Mouse (Mus musculus) hindbrain, embryonic 10.5 days (tissue): ENCODE measurements around the gene Lamb3. TPM values are rescaled to one million over a fixed set of nuclear protein-coding genes. Genes with fewer than 3 reads are reported as not detected.

Experiments used
- DNase-seq: peaks from one replicate; pipeline ENCODE4 v3.0.0-alpha.2; 2017; ENCODE audit warnings: low spot score
- H3K27ac ChIP-seq: fragments of 300-500 bp; sonication (generic); 2 replicates; pipeline ENCODE4 v1.5.1; 2016; ENCODE audit warnings: mild to moderate bottlenecking, moderate library complexity
- H3K27me3 ChIP-seq: fragments of 300-500 bp; sonication (generic); 2 replicates; pipeline ENCODE4 v1.6.1; 2016; ENCODE audit warnings: mild to moderate bottlenecking; ENCODE audit not compliant: poor library complexity, insufficient read depth, severe bottlenecking
- H3K36me3 ChIP-seq: fragments of 300-500 bp; sonication (generic); 2 replicates; pipeline ENCODE4 v1.6.1; 2016; ENCODE audit warnings: mild to moderate bottlenecking, moderate library complexity
- H3K4me1 ChIP-seq: fragments of 300-500 bp; sonication (generic); replicated peaks from 2 replicates; pipeline ENCODE4 v1.6.1; 2016; ENCODE audit warnings: mild to moderate bottlenecking
- H3K4me3 ChIP-seq: fragments of 300-500 bp; sonication (generic); 2 replicates; pipeline ENCODE4 v1.5.1; 2016; ENCODE audit warnings: mild to moderate bottlenecking, moderate library complexity
- H3K9me3 ChIP-seq: fragments of 300-500 bp; sonication (generic); 2 replicates; pipeline ENCODE4 v1.6.1; 2016; ENCODE audit warnings: mild to moderate bottlenecking, moderate library complexity
- WGBS: fragments of 180-500 bp; shearing (Covaris S2); methylation state at CpG from one replicate; pipeline ENCODE4 v1.1.7; 2016; 5-methylcytosine and 5-hydroxymethylcytosine counted together
- polyA plus RNA-seq: library from polyadenylated mRNA; unstranded; fragments of >200 nt; fragmentation: Nextera tagmentation; extraction: Ambion mirVana; gene quantifications from 2 replicates; pipeline ENCODE4 v1.2.1, GENCODE M21; 2016

Gene Lamb3
- polyA plus RNA-seq, 1 experiment from 2014 or later, result 0.46 TPM

GRCm38 (mm10) chr1:193214053-193214452 lies 6.6 kb downstream of the Lamb3 start:
- Histone ChIP-seq H3K27ac (no peak overlapping the region), H3K9me3 (no peaks in the 10 kb centered on the region), H3K36me3 (no peaks in the 10 kb centered on the region), H3K27me3 (no peaks in the 10 kb centered on the region), H3K4me1 (no peaks in the 10 kb centered on the region), H3K4me3 (no peak overlapping the region)
- WGBS, result 84% methylated on average over 5 of the region's 5 CpGs
- DNase-seq, result no peak

DNA sequence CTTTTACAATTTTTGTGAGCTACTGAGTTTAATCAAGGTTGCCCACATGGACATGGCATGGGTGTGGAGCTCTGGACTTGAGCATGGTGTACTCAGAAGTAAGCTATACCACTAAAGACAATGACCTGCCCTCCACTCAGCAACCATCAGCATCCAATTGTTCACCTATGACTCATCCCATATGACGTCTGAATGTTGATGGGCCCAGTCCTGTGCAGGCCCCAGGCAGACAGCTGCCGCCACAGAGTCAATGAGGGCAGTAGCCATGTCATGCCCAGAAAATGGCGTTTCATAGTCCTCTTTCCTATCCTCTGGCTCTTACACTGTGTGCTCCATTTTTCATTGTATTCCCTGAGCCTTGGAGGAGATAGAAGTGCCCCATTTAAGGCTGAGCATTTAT lies 8.5 kb downstream of the Lamb3 start:
- DNase-seq, result no peak
- Histone ChIP-seq H3K27ac (no peak overlapping the region), H3K9me3 (no peaks in the 10 kb centered on the region), H3K4me1 (no peaks in the 10 kb centered on the region), H3K4me3 (no peak overlapping the region), H3K27me3 (no peaks in the 10 kb centered on the region), H3K36me3 (no peaks in the 10 kb centered on the region)
- 73% methylated on average over 3 of the region's 3 CpGs for WGBS

GRCm38 (mm10) chr1:193220408-193220807 lies 12.9 kb downstream of the Lamb3 start:
- no peak for DNase-seq
- no peaks in the 10 kb centered on the region for H3K27me3 ChIP-seq
- no peak overlapping the region for H3K27ac ChIP-seq
- no peak overlapping the region for H3K4me3 ChIP-seq
- WGBS, result 76% methylated on average over 5 of the region's 5 CpGs
- no peaks in the 10 kb centered on the region; the same call in 1 of the 2 replicates for H3K4me1 ChIP-seq
- H3K9me3 ChIP-seq, result no peaks in the 10 kb centered on the region
- H3K36me3 ChIP-seq, result no peaks in the 10 kb centered on the region

DNA sequence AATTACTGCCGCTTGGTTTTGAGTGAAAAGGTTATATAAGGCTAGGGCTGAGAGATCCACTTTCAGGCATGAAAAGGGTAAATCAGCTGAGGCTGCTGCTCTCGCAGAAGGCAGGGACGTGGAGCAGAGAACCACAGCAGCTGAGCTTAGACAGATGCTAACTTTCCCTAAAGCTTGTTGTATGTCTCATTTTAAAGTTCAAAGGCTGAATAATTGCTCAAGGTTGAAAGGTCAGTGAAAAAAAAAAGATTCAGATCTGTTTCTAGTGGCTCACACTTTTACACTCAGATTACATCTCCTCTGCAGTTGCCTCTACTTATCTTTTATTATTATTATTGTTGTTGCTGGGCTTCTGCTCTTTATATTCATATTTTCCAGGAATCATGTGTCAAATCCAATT lies 18.0 kb downstream of the Lamb3 start:
- DNase-seq, result no peak
- H3K4me3 ChIP-seq, result no peak overlapping the region
- H3K9me3 ChIP-seq, result no peaks in the 10 kb centered on the region
- H3K4me1 ChIP-seq, result no peaks in the 10 kb centered on the region; the same call in 1 of the 2 replicates
- 36% methylated on average over 3 of the region's 3 CpGs for WGBS
- 0 out of 2 replicates have a peak, but pooled peaks cover 4% of the 10 kb centered on the region for H3K27me3 ChIP-seq
- no peaks in the 10 kb centered on the region for H3K36me3 ChIP-seq
- H3K27ac ChIP-seq, result no peak overlapping the region

- no peak overlapping the region for H3K4me3 ChIP-seq
- H3K9me3 ChIP-seq, result no peaks in the 10 kb centered on the region
- DNase-seq, result no peak
- no peak overlapping the region for H3K27ac ChIP-seq
- H3K4me1 ChIP-seq, result no peaks in the 10 kb centered on the region; the same call in 1 of the 2 replicates
- H3K27me3 ChIP-seq, result 0 out of 2 replicates have a peak, but pooled peaks cover 4% of the 10 kb centered on the region
- WGBS, result 93% methylated on average over 4 of the region's 4 CpGs
- no peaks in the 10 kb centered on the region for H3K36me3 ChIP-seq
These were observed 18.6 kb downstream of the Lamb3 start for GRCm38 (mm10) chr1:193226114-193226513.

- Histone ChIP-seq H3K27ac (no peak overlapping the region), H3K27me3 (0 out of 2 replicates have a peak, but pooled peaks cover 4% of the 10 kb centered on the region)
- 64% methylated on average over 7 of the region's 7 CpGs for WGBS
These were observed 19.4 kb downstream of the Lamb3 start for GRCm38 (mm10) chr1:193226724-193227522.

DNA sequence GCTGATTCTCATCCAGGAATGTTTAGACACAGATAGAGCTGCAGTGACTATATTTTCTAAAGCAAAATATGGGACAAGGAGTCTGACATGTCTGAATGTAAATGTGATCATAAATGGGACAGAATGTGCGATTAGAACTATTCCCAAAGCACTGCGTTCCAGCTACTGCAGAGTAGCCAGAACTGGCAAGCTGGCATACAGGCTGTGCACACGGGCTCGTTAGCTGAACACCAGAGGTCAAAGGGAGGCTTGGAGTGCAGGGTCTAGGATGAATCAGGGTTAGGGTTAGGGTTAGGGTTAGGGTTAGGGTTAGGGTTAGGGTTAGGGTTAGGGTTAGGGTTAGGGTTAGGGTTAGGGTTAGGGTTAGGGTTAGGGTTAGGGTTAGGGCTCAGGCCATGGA lies 20.0 kb downstream of the Lamb3 start:
- H3K4me3 ChIP-seq, result no peak overlapping the region
- no peak for DNase-seq
- H3K27me3 ChIP-seq, result 0 out of 2 replicates have a peak, but pooled peaks cover 4% of the 10 kb centered on the region
- no peaks in the 10 kb centered on the region for H3K36me3 ChIP-seq
- H3K9me3 ChIP-seq, result no peaks in the 10 kb centered on the region
- no peak overlapping the region for H3K27ac ChIP-seq
- 81% methylated on average over 4 of the region's 4 CpGs for WGBS
- H3K4me1 ChIP-seq, result no peaks in the 10 kb centered on the region; the same call in 1 of the 2 replicates

More at GRCm38 (mm10) chr1:193226724-193227522, 19.4 kb downstream of the Lamb3 start:
- H3K4me3 ChIP-seq, result no peak overlapping the region
- no peaks in the 10 kb centered on the region for H3K9me3 ChIP-seq
- DNase-seq, result no peak
- no peaks in the 10 kb centered on the region for H3K36me3 ChIP-seq
- H3K4me1 ChIP-seq, result no peaks in the 10 kb centered on the region; the same call in 1 of the 2 replicates

DNA sequence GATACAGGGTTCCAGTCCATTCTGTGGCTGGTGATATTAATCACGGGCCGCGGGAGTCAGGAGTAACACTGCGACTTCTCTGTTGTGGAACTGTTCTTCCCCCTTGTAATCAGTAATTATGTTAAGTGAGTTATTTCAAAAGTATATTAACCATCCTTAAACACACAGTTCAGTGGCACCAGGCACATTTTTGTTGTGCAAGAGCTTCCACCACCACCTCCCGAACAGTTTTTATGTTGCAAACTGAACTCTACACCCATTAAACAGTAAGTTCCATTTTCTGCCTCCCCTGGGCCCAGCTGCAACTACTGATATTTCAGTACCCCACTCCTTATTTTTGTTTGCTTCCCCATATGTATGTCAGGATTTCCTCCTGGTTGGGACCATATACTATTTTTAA lies 22.1 kb downstream of the Lamb3 start:
- Histone ChIP-seq H3K4me1 (no peaks in the 10 kb centered on the region; the same call in 1 of the 2 replicates), H3K9me3 (no peaks in the 10 kb centered on the region), H3K4me3 (no peak overlapping the region), H3K27ac (no peak overlapping the region), H3K27me3 (0 out of 2 replicates have a peak, but pooled peaks cover 4% of the 10 kb centered on the region), H3K36me3 (no peaks in the 10 kb centered on the region)
- no peak for DNase-seq
- 95% methylated on average over 5 of the region's 5 CpGs for WGBS

DNA sequence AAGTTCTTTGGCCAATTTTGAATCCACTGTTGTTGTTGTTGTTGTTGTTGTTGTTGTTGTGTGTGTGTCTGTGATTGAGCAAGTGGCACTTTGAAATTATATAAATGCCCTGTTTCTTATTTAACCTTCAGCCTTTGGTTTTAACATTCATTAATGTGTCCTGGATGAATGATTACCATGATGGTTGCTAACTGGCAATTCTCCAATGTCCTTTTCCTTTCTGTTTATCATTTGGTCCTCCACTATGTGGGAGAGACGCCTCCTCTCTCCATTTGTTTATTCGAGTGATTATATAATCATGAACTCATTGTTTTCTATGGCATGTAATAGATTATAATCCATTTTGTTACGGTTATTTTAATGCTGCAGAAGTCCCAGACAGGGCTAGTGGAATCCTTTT lies 23.0 kb downstream of the Lamb3 start:
- WGBS, result 89% methylated on average over 3 of the region's 3 CpGs
- Histone ChIP-seq H3K9me3 (no peaks in the 10 kb centered on the region), H3K4me3 (no peak overlapping the region), H3K27ac (no peak overlapping the region), H3K4me1 (no peaks in the 10 kb centered on the region; the same call in 1 of the 2 replicates), H3K27me3 (0 out of 2 replicates have a peak, but pooled peaks cover 4% of the 10 kb centered on the region), H3K36me3 (no peaks in the 10 kb centered on the region)
- DNase-seq, result no peak

DNA sequence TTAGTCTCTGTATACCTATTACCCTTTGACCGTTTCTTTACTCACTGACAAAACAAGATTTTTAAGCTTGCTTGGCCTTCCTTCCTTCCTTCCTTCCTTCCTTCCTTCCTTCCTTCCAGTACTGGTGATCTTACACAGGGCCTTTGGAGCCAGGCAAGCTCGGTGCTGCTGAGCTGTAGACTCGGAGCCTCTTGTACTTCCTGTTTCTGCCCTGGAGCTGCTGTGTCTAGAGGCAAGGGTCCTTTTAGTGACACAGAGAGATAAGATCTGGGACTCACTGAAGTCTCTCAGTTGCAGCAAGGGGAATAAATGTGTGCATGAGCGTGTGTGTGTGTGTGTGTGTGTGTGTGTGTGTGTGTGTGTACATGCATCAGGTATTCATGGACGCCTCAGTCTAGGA lies 23.4 kb downstream of the Lamb3 start:
- H3K4me1 ChIP-seq, result no peaks in the 10 kb centered on the region; the same call in 1 of the 2 replicates
- H3K36me3 ChIP-seq, result no peaks in the 10 kb centered on the region
- H3K27me3 ChIP-seq, result 0 out of 2 replicates have a peak, but pooled peaks cover 4% of the 10 kb centered on the region
- H3K27ac ChIP-seq, result no peak overlapping the region
- no peak for DNase-seq
- 81% methylated on average over 5 of the region's 5 CpGs for WGBS
- no peaks in the 10 kb centered on the region for H3K9me3 ChIP-seq
- H3K4me3 ChIP-seq, result no peak overlapping the region

DNA sequence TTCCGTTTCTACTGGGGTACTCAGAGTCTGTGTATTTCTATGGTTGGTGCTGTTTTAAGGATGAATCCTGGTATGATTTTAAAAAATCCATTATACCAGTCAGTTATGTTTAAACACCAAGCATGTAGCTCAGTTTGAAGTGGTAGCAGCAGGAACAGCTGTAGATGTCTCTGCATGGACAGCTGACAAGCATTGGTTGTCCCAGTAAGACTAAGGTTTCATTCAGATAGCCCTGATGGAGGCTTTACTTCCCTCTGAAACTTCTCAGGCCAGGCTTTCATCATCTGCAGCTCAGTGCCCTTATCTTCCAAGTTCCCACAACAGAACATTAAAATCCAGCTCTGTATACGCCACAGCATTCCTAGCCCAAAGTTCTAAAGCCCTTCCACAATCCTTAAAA lies 25.2 kb downstream of the Lamb3 start:
- no peaks in the 10 kb centered on the region for H3K9me3 ChIP-seq
- no peaks in the 10 kb centered on the region; the same call in 1 of the 2 replicates for H3K4me1 ChIP-seq
- no peaks in the 10 kb centered on the region for H3K27me3 ChIP-seq
- no peaks in the 10 kb centered on the region for H3K36me3 ChIP-seq
- no peak overlapping the region for H3K4me3 ChIP-seq
- WGBS, result 88% methylated on average over 2 of the region's 2 CpGs
- no peak overlapping the region for H3K27ac ChIP-seq
- no peak for DNase-seq

GRCm38 (mm10) chr1:193234130-193234645 lies 26.7 kb downstream of the Lamb3 start:
- Histone ChIP-seq H3K9me3 (no peaks in the 10 kb centered on the region), H3K36me3 (no peaks in the 10 kb centered on the region), H3K4me1 (no peaks in the 10 kb centered on the region), H3K27ac (no peak overlapping the region), H3K4me3 (no peak overlapping the region), H3K27me3 (no peaks in the 10 kb centered on the region)
- DNase-seq, result no peak
- WGBS, result 91% methylated on average over 2 of the region's 2 CpGs

DNA sequence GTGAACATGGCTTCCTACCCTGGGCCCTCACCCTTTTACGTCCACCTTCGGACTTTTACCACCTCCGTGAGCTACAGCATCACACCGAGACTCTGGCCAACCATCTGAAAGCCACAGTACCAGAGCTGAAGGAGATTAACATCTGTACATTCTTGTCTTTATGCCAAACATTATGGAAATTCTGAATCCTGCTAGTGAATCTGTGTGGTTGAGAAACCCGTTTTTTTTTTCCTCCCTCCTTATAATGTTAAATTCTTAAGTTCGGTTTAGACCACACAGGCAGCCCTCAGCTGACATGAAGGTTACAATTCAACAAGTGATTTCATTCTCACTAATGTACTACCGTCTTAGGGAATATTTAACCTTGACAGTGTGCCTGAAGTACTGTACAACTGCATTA lies 27.4 kb downstream of the Lamb3 start:
- no peak overlapping the region for H3K4me3 ChIP-seq
- H3K9me3 ChIP-seq, result no peaks in the 10 kb centered on the region
- H3K36me3 ChIP-seq, result no peaks in the 10 kb centered on the region
- DNase-seq, result no peak
- no peaks in the 10 kb centered on the region for H3K27me3 ChIP-seq
- H3K4me1 ChIP-seq, result no peaks in the 10 kb centered on the region
- no peak overlapping the region for H3K27ac ChIP-seq
- 94% methylated on average over 7 of the region's 7 CpGs for WGBS
